Mouse (Mus musculus) R1 (cell line): Measurements from ENCODE around the gene Ppargc1a.

ENCODE experiments used
- DNase-seq: peaks from one replicate; pipeline ENCODE4 v3.0.0-alpha.2; 2018; ENCODE audit warnings: low read depth, low spot score

Ppargc1a gene

GRCm38 (mm10) chr5:51567659-51568058, at the start of gene Ppargc1a:
Ppargc1a (minus strand) TSS chr5:51567726.
- no peak for DNase-seq

GRCm38 (mm10) chr5:51616877-51617276, 49.4 kb upstream of the Ppargc1a start:
- DNase-seq = no peak

DNA sequence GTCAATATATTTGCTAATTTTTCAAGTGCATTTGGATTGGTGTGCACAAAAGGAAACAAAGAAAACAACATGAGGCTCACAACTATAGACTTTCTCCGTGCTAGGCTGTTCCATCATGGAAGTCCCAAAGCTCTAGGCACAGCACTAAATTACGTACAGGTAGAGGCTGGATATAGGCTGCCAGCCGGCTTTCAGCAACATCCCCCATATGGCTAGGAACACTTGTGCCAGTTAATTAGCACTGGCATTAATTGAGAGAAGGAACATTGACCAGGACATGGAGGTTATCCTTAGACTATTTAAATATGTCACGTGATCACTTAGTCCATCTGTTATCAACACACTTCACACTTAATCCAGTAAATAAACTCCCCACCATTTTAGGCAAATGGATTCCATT, 44.5 kb upstream of the Ppargc1a start:
- no peak for DNase-seq

GRCm38 (mm10) chr5:51607686-51608480, 40.4 kb upstream of the Ppargc1a start:
- DNase-seq = no peak

GRCm38 (mm10) chr5:51599549-51599948, 32.0 kb upstream of the Ppargc1a start:
- DNase-seq = no peak

GRCm38 (mm10) chr5:51595644-51596043, 28.1 kb upstream of the Ppargc1a start:
- DNase-seq = no peak

GRCm38 (mm10) chr5:51592206-51592605, 24.7 kb upstream of the Ppargc1a start:
- DNase-seq = no peak

DNA sequence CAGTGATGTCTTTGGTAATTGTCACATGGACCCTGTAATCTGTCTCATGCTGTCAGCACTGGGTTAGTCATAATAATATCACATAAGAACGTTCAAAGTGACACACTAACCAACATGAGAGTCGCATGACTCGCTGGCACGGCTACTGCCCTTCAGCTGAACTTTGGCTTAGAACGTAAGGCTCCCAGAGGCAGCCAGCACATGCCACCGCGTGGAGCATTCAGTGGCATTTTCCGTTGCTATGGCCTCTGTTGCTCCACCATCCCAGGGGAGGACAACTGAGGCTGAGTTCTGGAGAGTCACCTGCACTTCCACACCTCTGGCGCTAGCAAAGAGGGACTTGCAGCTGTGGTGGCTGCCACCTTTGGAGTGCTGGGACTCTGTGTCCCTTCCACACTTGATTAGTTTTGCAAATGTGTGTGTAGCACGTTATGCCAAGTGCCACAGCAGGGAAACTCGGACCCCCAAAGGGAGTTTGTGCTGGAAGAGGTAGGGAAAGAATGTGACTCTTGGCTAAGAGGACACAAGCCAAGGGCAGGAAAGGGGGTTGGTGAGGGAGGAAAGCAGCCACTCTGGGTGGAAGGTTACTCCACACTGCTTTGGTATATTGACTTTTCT, 24.1 kb upstream of the Ppargc1a start:
- DNase-seq = peak; percentile 3

DNA sequence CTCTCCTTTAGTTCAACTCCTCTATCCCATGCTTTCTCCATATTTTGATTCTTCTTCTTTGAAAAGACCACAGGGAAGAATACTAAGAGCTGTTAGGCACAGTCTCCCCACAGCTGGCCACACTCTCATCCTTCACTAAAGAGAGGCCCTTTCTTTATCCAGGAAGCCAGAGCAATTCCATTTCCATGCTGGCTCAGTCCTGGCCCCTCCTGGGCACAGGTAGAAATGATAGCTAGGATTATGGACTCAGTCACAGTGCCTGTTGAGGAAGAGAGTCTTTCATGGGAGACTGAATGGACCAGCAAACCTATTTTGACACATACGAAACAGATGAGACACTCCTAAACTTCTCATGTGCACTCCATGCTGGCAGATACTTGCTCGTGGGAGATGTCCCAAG, 18.7 kb upstream of the Ppargc1a start:
- no peak for DNase-seq

DNA sequence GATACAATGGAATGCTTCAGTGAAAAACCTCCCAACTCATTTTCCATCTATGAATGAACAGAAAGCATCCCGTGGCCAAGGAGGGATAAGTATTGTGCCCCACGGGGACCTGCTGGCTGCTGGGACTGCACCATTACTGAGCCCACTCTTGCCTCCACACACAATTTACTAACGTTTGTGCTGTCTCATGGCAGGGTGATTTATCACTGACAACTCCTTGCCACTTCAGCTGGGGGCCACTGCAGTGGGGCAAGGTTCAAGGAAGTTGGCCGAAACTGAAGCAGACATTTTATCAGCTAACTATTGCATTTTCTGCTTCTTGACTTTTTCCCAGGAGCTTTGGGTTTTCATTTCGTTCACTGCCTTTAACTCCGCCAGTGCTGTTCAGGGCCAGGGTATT, 17.5 kb upstream of the Ppargc1a start:
- no peak for DNase-seq

GRCm38 (mm10) chr5:51584186-51584585, 16.7 kb upstream of the Ppargc1a start:
- DNase-seq = no peak

DNA sequence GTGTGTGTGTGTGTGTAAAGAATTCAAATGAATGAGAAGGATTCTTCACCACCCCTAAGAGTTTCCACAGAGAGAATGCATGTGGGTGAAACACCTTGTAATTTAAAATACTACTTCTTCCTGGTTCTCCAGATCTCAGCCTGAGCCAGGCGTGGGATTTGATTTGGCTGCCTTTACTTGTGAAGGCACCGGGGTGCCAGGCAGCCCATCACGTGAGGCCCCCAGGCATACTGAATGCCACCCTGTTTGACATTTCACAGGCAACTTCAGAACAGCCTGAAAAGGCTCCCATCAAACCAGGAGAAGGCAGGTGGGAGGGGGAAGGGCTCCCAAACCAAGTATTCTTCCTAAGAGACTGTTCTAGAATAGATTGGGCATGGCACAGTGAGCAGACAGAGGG, 16.1 kb upstream of the Ppargc1a start:
- DNase-seq = no peak

GRCm38 (mm10) chr5:51583030-51583429, 15.5 kb upstream of the Ppargc1a start:
- peak; percentile 5 for DNase-seq

- DNase-seq = no peak
These were observed 15.1 kb upstream of the Ppargc1a start for GRCm38 (mm10) chr5:51582618-51583017.

- DNase-seq = no peak
These were observed 10.1 kb upstream of the Ppargc1a start for GRCm38 (mm10) chr5:51577594-51577993.

DNA sequence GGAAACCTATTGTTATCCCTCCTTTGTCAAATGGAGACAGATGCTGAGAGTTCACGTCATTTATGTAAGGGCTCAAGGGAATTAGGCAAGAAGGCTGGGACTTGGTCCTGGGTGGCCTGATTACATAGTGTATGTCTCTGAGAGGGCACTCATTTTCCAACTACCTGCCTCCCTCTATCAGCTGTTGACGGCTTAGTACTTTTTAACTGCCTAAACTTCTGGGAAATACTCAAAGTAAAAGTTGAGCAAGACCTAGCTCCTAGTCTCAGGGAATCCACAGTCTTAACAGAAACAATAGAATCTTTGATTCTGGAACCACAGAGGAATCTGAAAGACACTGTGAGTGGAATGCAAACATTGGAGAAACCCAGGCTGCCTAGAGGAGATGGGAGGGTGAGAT, 6.2 kb upstream of the Ppargc1a start:
- DNase-seq = no peak

DNA sequence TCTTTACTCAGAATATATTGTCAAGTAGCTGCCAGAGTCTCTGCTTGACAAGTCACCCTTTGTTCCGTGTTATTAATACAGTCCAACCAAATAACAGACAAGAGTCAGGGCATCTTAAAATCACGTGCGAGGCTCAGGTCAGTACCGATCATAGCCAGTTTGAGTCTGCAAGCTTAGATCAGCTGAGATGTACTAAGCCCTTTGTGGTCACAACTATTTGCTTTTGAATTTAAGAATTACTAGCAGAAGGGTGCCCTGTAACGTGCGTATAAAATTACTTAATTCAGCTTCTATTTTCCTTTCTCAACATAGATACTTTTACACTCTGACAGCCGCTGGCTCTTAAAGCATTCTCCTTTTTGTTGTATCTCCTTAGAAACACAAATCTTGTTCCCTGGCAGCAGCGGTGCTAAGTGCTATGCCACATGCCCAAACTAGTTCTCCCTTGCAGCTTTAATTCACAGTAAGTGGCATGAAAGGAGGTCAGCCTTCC, 718 bp upstream of the Ppargc1a start:
- no peak for DNase-seq

DNA sequence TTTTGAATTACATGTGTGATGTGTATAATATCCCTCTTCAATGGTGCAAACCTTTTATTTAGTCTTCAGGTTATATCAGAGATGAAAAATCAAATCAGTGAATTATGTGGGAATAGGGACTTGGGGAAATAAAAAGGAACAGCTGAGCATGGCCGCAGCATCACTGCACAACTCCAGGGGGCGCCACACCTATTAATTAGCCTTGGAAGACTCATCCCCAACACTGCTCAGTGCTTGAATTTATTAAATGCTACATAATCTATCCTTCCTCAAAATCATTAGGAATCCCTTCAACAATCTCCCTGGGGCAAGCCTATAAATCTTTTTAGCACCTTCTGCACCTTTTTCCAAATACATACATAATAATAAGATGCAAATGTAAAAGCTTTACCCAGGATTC, 1.9 kb downstream of the Ppargc1a start:
- DNase-seq = no peak

DNA sequence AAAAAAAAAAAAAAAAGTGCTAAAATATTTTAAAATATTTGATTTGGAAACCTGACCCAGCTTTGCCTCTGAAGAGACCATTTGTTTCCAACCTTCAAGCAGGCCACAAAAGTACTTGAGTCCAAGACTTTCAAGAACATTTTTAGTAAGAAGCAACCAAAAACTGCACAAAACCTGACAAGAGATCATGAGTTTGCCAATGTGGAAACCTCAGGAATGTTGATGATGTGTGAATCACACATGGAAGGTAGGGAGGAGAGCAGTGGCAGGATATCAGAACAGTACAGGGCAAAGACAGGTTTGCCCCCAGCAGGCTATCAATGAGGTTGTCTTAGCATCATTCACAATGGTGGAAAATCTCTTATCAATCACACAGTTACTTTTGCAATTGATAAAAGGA, 2.5 kb downstream of the Ppargc1a start:
- no peak for DNase-seq

GRCm38 (mm10) chr5:51563574-51563973, 4.0 kb downstream of the Ppargc1a start:
- no peak for DNase-seq

GRCm38 (mm10) chr5:51557607-51558278, 9.8 kb downstream of the Ppargc1a start:
- no peak for DNase-seq

DNA sequence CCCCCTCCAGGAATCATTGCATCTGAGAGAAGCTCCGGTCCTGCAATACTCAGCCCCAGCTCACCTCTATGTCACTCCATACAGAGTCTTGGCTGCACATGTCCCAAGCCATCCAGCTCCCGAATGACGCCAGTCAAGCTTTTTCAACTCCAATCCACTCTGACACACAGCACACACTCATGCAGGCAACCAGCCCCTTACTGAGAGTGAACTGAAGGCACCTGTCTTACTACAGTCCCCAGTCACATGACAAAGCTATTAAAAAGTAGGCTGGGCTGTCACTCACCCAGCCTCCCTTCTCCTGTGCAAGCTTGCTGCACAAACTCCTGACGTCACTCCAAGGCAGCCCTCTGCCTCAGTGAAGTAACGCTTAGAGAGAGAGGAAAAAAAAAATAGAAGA, 13.9 kb downstream of the Ppargc1a start:
- no peak for DNase-seq

DNA sequence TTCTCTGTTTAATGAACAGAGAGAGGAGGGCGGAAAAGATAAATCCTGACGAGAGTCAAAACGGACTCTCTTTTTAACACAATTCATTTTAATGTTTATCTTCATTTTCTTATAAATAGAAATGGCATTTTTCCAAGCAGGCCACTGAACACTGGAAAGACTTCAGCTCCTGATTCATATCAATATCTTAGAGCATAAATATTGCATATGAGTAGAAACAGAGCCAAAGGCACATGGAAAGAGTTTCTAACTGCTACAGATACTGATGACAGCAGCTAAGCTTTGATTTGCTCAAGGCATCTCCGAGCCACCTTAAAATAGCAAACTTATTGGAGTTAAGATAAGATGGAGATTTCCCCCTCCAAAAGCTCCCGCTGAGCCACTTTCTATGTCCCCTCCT, 14.3 kb downstream of the Ppargc1a start:
- DNase-seq = no peak
